Mouse (Mus musculus) neural tube, embryonic 12.5 days (tissue): ENCODE data around the gene Hacd4. TPM values are rescaled to one million over a fixed set of nuclear protein-coding genes. Genes with fewer than 3 reads are reported as not detected.

Experiments
- ATAC-seq: fragments of 200-750 bp; cut with Nextera tagmentation; 2 replicates; pipeline ENCODE4 v1.8.0; 2017; ENCODE audit warnings: low read depth, mild to moderate bottlenecking, moderate TSS enrichment, moderate library complexity; ENCODE audit not compliant: low FRiP score
- H3K27ac ChIP-seq: fragments of 300-500 bp; sonication (generic); 2 replicates; pipeline ENCODE4 v1.5.1; 2016
- H3K27me3 ChIP-seq: fragments of 300-500 bp; sonication (generic); replicated peaks from 2 replicates; pipeline ENCODE4 v1.6.1; 2016; ENCODE audit warnings: mild to moderate bottlenecking
- H3K36me3 ChIP-seq: fragments of 300-500 bp; sonication (generic); 2 replicates; pipeline ENCODE4 v1.6.1; 2016; ENCODE audit warnings: mild to moderate bottlenecking
- H3K4me1 ChIP-seq: fragments of 300-500 bp; sonication (generic); 2 replicates; pipeline ENCODE4 v1.6.1; 2016
- H3K4me2 ChIP-seq: fragments of 300-500 bp; sonication (generic); replicated peaks from 2 replicates; pipeline ENCODE4 v1.6.1; 2016; ENCODE audit warnings: mild to moderate bottlenecking
- H3K4me3 ChIP-seq: fragments of 300-500 bp; sonication (generic); 2 replicates; pipeline ENCODE4 v1.5.1; 2016
- H3K9ac ChIP-seq: fragments of 300-500 bp; sonication (generic); 2 replicates; pipeline ENCODE4 v1.6.1; 2016; ENCODE audit warnings: mild to moderate bottlenecking
- H3K9me3 ChIP-seq: fragments of 300-500 bp; sonication (generic); 2 replicates; pipeline ENCODE4 v1.6.1; 2016; ENCODE audit warnings: mild to moderate bottlenecking
- WGBS: fragments of 180-500 bp; shearing (Covaris S2); methylation state at CpG from one replicate; pipeline ENCODE4 v1.1.7; 2016; 5-methylcytosine and 5-hydroxymethylcytosine counted together
- polyA plus RNA-seq: library from polyadenylated mRNA; unstranded; fragments of >200 nt; fragmentation: Nextera tagmentation; extraction: Ambion mirVana; gene quantifications from 2 replicates; pipeline ENCODE4 v1.2.1, GENCODE M21; 2016

The Hacd4 gene
- 2.6 and 3.8 TPM in 2 replicates for polyA plus RNA-seq

GRCm38 (mm10) chr4:88438326-88438989 lies at the start of gene Hacd4:
Gene Hacd4, minus strand, starts transcription at chr4:88438928.
- Histone ChIP-seq H3K4me2 (peak within 1 kb of the TSS; percentile 64), H3K27me3 (no peaks in the 10 kb centered on the region), H3K4me1 (peaks cover 9% of the 10 kb centered on the region; the same call in 1 of the 2 replicates), H3K27ac (no peak within 1 kb of the TSS), H3K9ac (peak within 1 kb of the TSS; percentile 46; the same call in 1 of the 2 replicates), H3K4me3 (peak within 1 kb of the TSS; percentile 34), H3K36me3 (no peaks in the 10 kb centered on the region), H3K9me3 (no peaks in the 10 kb centered on the region)
- WGBS = 5% methylated on average over 14 of the region's 14 CpGs
- ATAC-seq = peak; percentile 41; the same call in 1 of the 2 replicates

GRCm38 (mm10) chr4:88488107-88488506 lies 49.4 kb upstream of the Hacd4 start:
- H3K27me3 ChIP-seq = no peaks in the 10 kb centered on the region
- no peak overlapping the region for H3K9ac ChIP-seq
- no peaks in the 10 kb centered on the region for H3K4me1 ChIP-seq
- no peak overlapping the region for H3K27ac ChIP-seq
- no peak overlapping the region for H3K4me2 ChIP-seq
- H3K4me3 ChIP-seq = no peak overlapping the region
- H3K9me3 ChIP-seq = no peaks in the 10 kb centered on the region
- ATAC-seq = no peak
- 88% methylated on average over 3 of the region's 3 CpGs for WGBS
- no peaks in the 10 kb centered on the region for H3K36me3 ChIP-seq

- H3K4me3 ChIP-seq = no peak overlapping the region
- H3K4me2 ChIP-seq = no peak overlapping the region
- no peaks in the 10 kb centered on the region for H3K27me3 ChIP-seq
- no peaks in the 10 kb centered on the region for H3K36me3 ChIP-seq
- ATAC-seq = no peak
- no peaks in the 10 kb centered on the region for H3K9me3 ChIP-seq
- H3K9ac ChIP-seq = no peak overlapping the region
- no peaks in the 10 kb centered on the region for H3K4me1 ChIP-seq
- H3K27ac ChIP-seq = no peak overlapping the region
- WGBS = 75% methylated on average over 6 of the region's 6 CpGs
Measured at GRCm38 (mm10) chr4:88480130-88480529, 41.4 kb upstream of the Hacd4 start.

- H3K9ac ChIP-seq = no peak overlapping the region
- no peak overlapping the region for H3K27ac ChIP-seq
- 87% methylated on average over 9 of the region's 9 CpGs for WGBS
- no peak overlapping the region for H3K4me3 ChIP-seq
- no peak for ATAC-seq
- no peaks in the 10 kb centered on the region for H3K4me1 ChIP-seq
- H3K36me3 ChIP-seq = no peaks in the 10 kb centered on the region
- H3K4me2 ChIP-seq = no peak overlapping the region
- H3K27me3 ChIP-seq = no peaks in the 10 kb centered on the region
- no peaks in the 10 kb centered on the region for H3K9me3 ChIP-seq
Measured at GRCm38 (mm10) chr4:88478809-88479186, 40.1 kb upstream of the Hacd4 start.

GRCm38 (mm10) chr4:88478177-88478808 lies 39.6 kb upstream of the Hacd4 start:
- H3K36me3 ChIP-seq = no peaks in the 10 kb centered on the region
- H3K4me2 ChIP-seq = no peak overlapping the region
- no peak overlapping the region for H3K9ac ChIP-seq
- H3K4me1 ChIP-seq = no peaks in the 10 kb centered on the region
- no peak for ATAC-seq
- no peak overlapping the region for H3K4me3 ChIP-seq
- no peaks in the 10 kb centered on the region for H3K9me3 ChIP-seq
- no peaks in the 10 kb centered on the region for H3K27me3 ChIP-seq
- H3K27ac ChIP-seq = no peak overlapping the region
- 80% methylated on average over 4 of the region's 4 CpGs for WGBS

GRCm38 (mm10) chr4:88476511-88477210 lies 37.9 kb upstream of the Hacd4 start:
- no peak overlapping the region for H3K4me3 ChIP-seq
- no peaks in the 10 kb centered on the region for H3K36me3 ChIP-seq
- no peak overlapping the region for H3K9ac ChIP-seq
- H3K9me3 ChIP-seq = no peaks in the 10 kb centered on the region
- H3K27me3 ChIP-seq = no peaks in the 10 kb centered on the region
- no peak overlapping the region for H3K27ac ChIP-seq
- H3K4me1 ChIP-seq = no peaks in the 10 kb centered on the region
- no peak for ATAC-seq
- no peak overlapping the region for H3K4me2 ChIP-seq
- WGBS = 64% methylated on average over 4 of the region's 4 CpGs

GRCm38 (mm10) chr4:88476084-88476483 lies 37.4 kb upstream of the Hacd4 start:
- no peak for ATAC-seq
- 82% methylated on average over 3 of the region's 3 CpGs for WGBS

GRCm38 (mm10) chr4:88471528-88471927 lies 32.8 kb upstream of the Hacd4 start:
- 82% methylated on average over 2 of the region's 2 CpGs for WGBS
- Histone ChIP-seq H3K4me2 (no peak overlapping the region), H3K9ac (no peak overlapping the region), H3K9me3 (no peaks in the 10 kb centered on the region), H3K36me3 (no peaks in the 10 kb centered on the region), H3K4me1 (no peaks in the 10 kb centered on the region), H3K4me3 (no peak overlapping the region), H3K27ac (no peak overlapping the region), H3K27me3 (no peaks in the 10 kb centered on the region)
- ATAC-seq = no peak

More at GRCm38 (mm10) chr4:88476084-88476483, 37.4 kb upstream of the Hacd4 start:
- H3K27me3 ChIP-seq = no peaks in the 10 kb centered on the region
- H3K36me3 ChIP-seq = no peaks in the 10 kb centered on the region
- no peak overlapping the region for H3K9ac ChIP-seq
- no peaks in the 10 kb centered on the region for H3K9me3 ChIP-seq
- no peak overlapping the region for H3K27ac ChIP-seq
- H3K4me3 ChIP-seq = no peak overlapping the region
- H3K4me2 ChIP-seq = no peak overlapping the region
- H3K4me1 ChIP-seq = no peaks in the 10 kb centered on the region

- H3K27ac ChIP-seq = no peak overlapping the region
- no peak for ATAC-seq
- WGBS = 87% methylated on average over 4 of the region's 4 CpGs
- no peak overlapping the region for H3K4me2 ChIP-seq
- H3K4me1 ChIP-seq = no peaks in the 10 kb centered on the region
- H3K36me3 ChIP-seq = no peaks in the 10 kb centered on the region
- H3K4me3 ChIP-seq = no peak overlapping the region
- no peak overlapping the region for H3K9ac ChIP-seq
- no peaks in the 10 kb centered on the region for H3K9me3 ChIP-seq
- no peaks in the 10 kb centered on the region for H3K27me3 ChIP-seq
Measured at GRCm38 (mm10) chr4:88464574-88464973, 25.8 kb upstream of the Hacd4 start.

- no peak overlapping the region for H3K9ac ChIP-seq
Measured at GRCm38 (mm10) chr4:88462981-88463646, 24.4 kb upstream of the Hacd4 start.

GRCm38 (mm10) chr4:88462501-88462900 lies 23.8 kb upstream of the Hacd4 start:
- Histone ChIP-seq H3K36me3 (no peaks in the 10 kb centered on the region), H3K4me3 (no peak overlapping the region), H3K27ac (no peak overlapping the region), H3K9ac (no peak overlapping the region), H3K4me1 (no peaks in the 10 kb centered on the region), H3K9me3 (no peaks in the 10 kb centered on the region), H3K4me2 (no peak overlapping the region), H3K27me3 (no peaks in the 10 kb centered on the region)
- 90% methylated on average over 1 of the region's 1 CpGs for WGBS
- ATAC-seq = no peak

More at GRCm38 (mm10) chr4:88462981-88463646, 24.4 kb upstream of the Hacd4 start:
- Histone ChIP-seq H3K4me1 (no peaks in the 10 kb centered on the region), H3K9me3 (no peaks in the 10 kb centered on the region), H3K27ac (no peak overlapping the region), H3K36me3 (no peaks in the 10 kb centered on the region), H3K27me3 (no peaks in the 10 kb centered on the region), H3K4me3 (no peak overlapping the region), H3K4me2 (no peak overlapping the region)
- ATAC-seq = no peak
- 75% methylated on average over 8 of the region's 8 CpGs for WGBS

- no peak overlapping the region for H3K9ac ChIP-seq
- 85% methylated on average over 2 of the region's 2 CpGs for WGBS
- H3K27me3 ChIP-seq = no peaks in the 10 kb centered on the region
- no peak overlapping the region for H3K4me3 ChIP-seq
- H3K36me3 ChIP-seq = no peaks in the 10 kb centered on the region
- no peaks in the 10 kb centered on the region for H3K9me3 ChIP-seq
- no peak overlapping the region for H3K27ac ChIP-seq
- ATAC-seq = no peak
- no peak overlapping the region for H3K4me2 ChIP-seq
- H3K4me1 ChIP-seq = no peaks in the 10 kb centered on the region
Measured at GRCm38 (mm10) chr4:88461315-88461714, 22.6 kb upstream of the Hacd4 start.
